Mouse (Mus musculus) common myeloid progenitor, adult 5-6 weeks (primary cell): ENCODE data around the gene Gps2. TPM values are rescaled to one million over a fixed set of nuclear protein-coding genes. Genes with fewer than 3 reads are reported as not detected.

Experiments
- ATAC-seq: replicated peaks from 2 replicates; pipeline ENCODE4 v1.8.0; 2016; ENCODE audit warnings: low read depth, mild to moderate bottlenecking, moderate TSS enrichment, inconsistent platforms; ENCODE audit not compliant: poor library complexity, severe bottlenecking
- total RNA-seq: library from RNA; stranded (forward); fragments of 200-1000, 187-1606 nt; gene quantifications from 2 replicates; pipeline ENCODE4 v1.2.3, GENCODE M21; 2017

The Gps2 gene
- total RNA-seq, 1 experiment from 2014 or later, result 42.0 TPM

DNA sequence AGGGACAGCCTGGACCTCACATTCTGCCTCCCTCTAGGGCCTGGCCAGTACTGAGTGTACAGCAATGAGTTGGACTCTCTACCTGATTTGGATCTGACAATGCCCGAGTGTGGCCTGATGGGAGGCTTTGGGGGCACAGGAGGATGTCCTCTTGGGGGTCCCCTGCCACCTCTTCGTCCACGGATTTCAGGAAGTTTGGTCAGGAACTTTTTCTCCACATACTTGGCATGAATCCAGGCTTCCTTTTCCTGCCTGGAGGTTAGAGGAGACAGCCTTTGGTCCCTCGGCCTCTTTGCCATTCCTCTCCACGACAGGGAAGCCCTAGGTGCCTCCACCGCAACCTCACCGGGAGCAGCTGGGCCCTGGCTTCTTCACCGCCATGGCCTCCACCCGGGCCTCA, 29.4 kb upstream of the Gps2 start:
- ATAC-seq, result no peak

- ATAC-seq, result no peak
Observed at GRCm38 (mm10) chr11:69884663-69885062, 29.0 kb upstream of the Gps2 start.

- no peak; the same call in 1 of the 2 replicates for ATAC-seq
Observed at GRCm38 (mm10) chr11:69886907-69887635, 26.6 kb upstream of the Gps2 start.

DNA sequence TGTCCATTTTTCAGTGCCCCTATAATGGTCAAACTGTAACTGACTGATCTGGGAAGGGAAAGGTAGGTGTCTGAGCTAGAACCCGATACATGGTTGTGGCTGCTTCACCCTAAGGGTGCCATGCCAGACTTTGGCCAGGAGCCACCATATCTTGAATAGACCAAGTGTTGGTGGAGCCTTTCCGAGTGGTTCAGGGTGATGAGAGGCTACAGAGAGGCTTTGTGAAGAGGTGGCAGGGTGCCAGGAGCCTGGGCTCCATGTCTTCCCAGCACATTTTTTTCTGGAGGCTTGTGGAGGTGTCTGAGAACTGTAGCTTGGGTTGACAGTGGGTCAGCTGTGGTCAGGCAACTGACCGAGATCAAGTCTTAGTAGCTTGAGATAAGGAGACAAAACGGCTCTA, 22.2 kb upstream of the Gps2 start:
- ATAC-seq, result no peak

DNA sequence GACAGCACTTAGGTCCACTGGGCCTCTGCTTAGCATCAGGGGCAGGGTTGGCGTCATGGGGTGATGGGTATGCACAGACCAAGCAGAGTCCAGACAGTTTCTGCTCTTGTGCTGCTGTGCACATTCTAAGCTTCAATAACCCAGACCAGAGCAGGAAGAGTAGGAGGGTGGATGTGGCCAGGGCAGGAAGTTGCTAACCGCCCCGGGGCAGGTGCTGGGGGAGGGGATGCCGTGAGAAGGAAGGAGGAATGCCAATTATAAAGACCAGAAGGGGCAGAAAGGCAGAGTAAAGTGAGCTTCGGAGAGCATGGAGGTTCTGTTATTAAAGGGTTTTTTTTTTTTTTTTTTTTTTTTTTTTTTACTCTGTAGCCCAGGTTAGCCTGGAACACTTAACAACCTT, 19.0 kb upstream of the Gps2 start:
- ATAC-seq, result peak; percentile 84

DNA sequence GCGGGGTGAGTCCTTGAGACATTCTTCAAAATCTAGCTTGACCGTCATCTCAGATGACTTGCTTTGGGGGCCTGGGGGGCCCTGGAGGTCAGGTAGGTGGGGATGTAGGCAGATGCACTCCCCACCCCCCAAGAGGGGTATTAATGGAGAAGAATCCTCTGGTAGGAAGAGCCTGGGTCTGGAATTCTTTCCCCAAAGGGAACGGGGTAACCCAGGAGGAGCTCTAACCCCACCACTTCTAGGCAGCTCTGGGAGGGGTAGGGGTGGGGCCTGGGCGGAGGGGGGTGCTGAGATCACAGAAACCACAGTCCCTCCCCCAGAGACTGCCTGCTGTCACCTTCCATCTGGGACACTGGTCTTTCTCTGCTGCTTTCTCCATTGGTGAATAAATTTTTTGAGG, 18.4 kb upstream of the Gps2 start, which contains the start of gene Acap1:
TSS of gene Acap1 (minus strand) at position 249 of the 400 bp plus-strand sequence.
- peak; percentile 68 for ATAC-seq

DNA sequence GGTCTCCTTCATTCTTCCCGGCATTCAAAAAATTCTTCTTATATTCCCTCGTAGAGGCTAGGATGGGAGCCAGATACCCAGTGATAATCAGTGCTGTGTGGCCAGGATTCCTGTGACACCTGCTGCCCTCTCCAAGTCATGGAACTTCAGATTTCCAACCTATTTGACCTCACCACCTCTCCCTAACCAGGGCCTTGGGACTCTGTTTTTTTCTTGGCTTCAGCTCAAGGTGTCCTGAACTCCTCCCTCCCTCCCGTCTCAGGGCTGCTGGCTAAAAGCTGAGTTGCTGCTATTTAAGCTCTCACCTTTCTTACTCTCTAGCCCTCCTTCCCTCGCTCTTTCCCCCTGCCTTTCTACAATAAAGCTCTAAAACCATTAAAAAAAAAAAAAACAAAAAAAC, 13.8 kb upstream of the Gps2 start:
- no peak for ATAC-seq

DNA sequence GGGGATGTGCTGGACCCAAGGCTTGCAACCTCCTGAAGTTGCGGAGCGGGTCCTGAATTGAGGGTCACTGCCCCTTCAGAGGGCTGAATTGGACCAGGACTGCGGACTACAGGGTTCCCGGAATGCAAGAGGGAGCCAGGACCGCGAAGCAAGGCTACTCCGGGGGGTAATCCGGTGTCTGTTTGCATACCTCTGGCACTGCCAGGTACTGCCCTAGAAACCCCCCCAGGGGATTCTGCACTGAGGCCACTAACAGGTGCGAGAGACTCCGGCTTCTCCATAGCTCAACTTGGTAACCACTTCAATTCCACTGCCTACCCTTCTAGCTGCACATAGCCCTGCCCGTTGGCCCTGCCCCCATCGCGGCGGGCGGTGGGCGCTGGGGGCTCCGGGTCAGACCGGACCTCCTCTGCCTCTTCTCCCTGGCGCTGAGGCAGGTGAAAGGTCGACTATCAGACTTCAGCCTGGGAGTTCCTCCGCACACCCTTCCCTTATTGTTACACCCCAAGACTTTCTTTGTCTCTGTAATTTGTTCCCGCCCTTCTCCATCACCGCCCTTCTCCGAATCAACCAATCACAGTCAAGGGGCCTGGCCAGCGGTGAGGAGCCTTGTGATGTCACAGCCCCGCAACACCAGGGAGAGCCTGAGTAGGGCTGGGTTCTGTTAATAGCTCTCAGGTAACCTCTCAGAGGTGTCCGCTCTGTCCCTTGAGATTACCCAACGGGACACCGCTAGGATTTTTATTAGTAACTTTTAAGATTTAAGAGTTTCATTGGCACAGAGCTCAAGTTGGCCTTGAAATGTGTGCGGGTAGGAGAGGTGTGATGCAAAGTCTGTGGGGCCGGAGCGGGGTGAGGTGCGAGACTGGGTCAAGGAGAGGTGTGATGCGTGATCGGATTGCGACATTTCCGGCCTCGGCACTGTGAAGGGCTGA, 12.9 kb upstream of the Gps2 start, which contains the start of the genes 2810408A11Rik and Neurl4:
TSS of gene 2810408A11Rik (minus strand) at position 517 of the 935 bp plus-strand sequence.
TSS of gene Neurl4 (plus strand) at position 602 of the 935 bp plus-strand sequence.
- peak; percentile 82 for ATAC-seq

- ATAC-seq, result peak; percentile 85
Observed at GRCm38 (mm10) chr11:69901406-69901846, 12.3 kb upstream of the Gps2 start.

GRCm38 (mm10) chr11:69901993-69902392, 11.7 kb upstream of the Gps2 start:
- no peak for ATAC-seq

- ATAC-seq, result no peak
Observed at GRCm38 (mm10) chr11:69902972-69903371, 10.7 kb upstream of the Gps2 start.

- no peak for ATAC-seq
Observed at GRCm38 (mm10) chr11:69904311-69904710, 9.4 kb upstream of the Gps2 start.

GRCm38 (mm10) chr11:69908645-69909044, 5.0 kb upstream of the Gps2 start:
- no peak for ATAC-seq

- ATAC-seq, result no peak
Observed at GRCm38 (mm10) chr11:69909174-69909573, 4.5 kb upstream of the Gps2 start.

GRCm38 (mm10) chr11:69910177-69910576, 3.5 kb upstream of the Gps2 start:
- no peak for ATAC-seq

DNA sequence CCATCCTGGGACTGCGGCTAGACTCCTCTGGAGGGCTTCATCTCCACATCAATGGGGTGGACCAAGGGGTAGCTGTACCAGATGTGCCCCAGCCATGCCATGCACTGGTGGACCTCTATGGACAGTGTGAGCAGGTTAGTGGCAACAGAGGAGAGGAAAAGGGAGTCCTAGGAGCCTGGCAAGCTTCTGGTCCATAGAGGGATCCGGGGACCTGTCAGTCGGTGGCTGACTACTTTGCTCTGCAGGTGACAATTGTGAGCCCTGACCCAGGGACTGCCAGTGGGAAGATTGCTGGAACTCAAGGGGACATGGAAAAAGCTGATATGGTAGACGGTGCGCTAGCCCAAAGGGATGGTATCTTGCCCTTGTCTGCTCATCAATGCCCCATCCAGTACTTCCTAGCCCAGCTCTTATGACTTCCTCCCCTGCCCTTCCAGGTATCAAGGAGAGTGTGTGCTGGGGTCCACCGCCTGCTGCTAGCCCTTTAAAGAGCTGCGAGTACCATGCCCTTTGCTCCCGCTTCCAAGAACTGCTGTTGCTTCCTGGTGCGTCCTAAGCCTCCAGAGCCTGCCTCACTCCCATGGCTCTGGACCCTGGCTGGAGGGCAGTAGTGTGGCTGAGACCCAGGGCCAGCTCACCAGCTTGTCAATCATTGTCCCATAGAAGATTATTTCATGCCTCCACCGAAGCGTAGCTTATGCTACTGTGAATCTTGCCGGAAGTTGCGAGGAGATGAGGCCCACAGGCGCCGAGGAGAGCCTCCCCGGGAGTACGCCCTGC, 2.7 kb upstream of the Gps2 start:
- no peak for ATAC-seq

GRCm38 (mm10) chr11:69911701-69912100, 2.0 kb upstream of the Gps2 start:
- no peak for ATAC-seq

DNA sequence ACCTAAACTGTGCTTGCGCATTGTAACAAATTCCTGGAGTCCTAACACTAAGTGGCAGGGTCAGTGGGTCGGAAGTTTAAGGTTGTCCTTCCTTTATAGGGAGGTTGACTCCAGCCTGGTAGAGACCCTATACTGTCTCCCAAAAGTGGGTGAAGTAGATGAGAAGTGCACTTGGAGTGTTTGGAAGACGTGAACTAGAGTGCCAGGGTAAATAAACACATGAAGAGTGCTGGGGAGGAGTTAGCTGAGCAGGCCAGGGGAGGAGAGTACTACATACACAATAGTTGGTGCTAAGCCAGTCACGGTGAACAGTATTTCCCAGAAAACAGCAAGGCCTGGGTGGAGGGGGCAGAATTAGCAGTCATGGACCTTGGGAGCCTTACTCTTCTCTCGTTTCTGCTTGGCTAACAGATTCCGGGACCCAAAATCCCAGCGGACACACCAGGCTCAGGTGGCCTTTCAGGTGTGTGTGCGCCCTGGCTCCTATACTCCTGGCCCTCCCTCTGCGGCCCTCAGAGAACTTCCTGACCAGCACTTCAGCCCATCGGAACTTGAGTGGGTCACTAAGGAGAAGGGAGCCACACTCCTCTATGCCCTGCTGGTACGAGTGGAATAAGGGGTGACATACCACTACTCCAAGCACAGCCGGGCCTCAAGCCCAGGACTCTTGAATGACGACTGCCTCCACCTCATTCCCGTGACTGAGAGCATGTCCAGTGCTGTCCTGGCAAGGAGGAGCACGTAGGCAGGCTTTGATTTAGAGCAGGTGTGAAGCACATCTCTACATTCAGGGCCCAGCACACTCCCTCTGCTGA, 765 bp upstream of the Gps2 start:
- ATAC-seq, result no peak

DNA sequence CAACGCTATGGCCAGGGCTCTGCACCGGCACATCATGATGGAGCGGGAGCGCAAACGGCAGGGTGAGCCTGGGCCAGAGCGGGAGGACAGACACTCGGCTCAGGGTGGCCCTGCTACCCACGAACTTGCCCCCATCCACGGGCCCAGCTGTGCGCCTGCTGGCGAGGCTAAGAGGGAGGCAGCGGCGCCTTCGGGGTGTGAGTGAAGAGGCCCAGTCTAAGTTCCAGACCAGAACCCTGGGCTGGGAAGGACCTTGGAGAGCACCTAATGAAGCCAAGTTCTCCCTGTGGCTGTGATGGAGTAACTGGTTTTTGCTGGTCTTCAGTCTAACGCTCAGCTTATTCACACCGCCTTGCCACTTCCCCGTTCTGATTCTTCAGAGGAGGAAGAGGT, 680 bp downstream of the Gps2 start:
- 0 out of 2 replicates have a peak, but pooled peaks have one; percentile 2 for ATAC-seq
